Mouse (Mus musculus): ENCODE results near the gene Tbx18.
A peak's percentile ranks its signal among the peaks of the same experiment; 100 is the strongest.

Tbx18 gene

GRCm38 (mm10) chr9:87730961-87731535, at the start of gene Tbx18:
TSS of gene Tbx18 (minus strand) at chr9:87731260.
- peak; percentile 23 for DNase-seq

GRCm38 (mm10) chr9:87773951-87774350, 42.9 kb upstream of the Tbx18 start:
- DNase-seq = no peak

DNA sequence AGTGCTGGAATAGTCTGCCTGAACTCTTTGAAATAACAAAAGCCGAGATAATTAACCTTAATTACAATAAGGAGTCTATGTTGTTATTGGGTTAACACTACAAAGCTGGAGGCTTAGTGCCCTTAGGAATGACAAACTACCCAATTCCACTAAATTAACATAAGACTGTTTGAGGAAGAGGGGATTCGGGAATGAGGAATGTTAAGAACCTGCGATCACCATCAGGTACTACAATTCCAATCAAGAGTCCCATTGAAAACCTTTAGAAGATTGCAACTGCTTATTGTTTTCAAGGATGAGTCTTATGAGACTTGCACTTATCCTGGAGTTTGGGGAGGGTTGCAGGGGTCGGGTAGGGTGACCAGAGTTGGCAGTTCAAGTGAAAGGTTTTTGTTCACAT, 24.6 kb upstream of the Tbx18 start:
- DNase-seq = no peak

DNA sequence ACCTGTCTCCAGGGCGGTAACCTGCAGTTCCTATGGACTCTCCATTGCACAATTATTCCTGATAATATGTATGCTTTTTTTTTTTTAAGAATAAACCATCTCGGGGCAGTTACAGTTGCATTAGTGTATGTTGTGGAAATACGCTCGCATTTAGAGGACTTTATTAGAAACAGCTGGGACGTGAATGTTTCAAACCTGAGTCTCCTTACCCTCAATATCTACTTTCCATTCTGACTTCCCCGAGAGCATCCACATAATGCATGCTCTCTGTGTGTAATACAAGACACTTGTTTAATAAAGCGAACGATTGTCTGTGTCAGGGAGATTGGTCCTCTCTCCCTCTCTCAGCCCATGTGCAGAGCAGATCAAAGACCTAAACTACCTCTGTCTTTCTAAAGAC, 10.5 kb upstream of the Tbx18 start:
- no peak for DNase-seq

GRCm38 (mm10) chr9:87740667-87741066, 9.6 kb upstream of the Tbx18 start:
- peak; percentile 52 for DNase-seq

GRCm38 (mm10) chr9:87740241-87740645, 9.2 kb upstream of the Tbx18 start:
- no peak for DNase-seq

GRCm38 (mm10) chr9:87739543-87740161, 8.6 kb upstream of the Tbx18 start:
- no peak for DNase-seq

GRCm38 (mm10) chr9:87738766-87739542, 7.9 kb upstream of the Tbx18 start:
- no peak for DNase-seq

DNA sequence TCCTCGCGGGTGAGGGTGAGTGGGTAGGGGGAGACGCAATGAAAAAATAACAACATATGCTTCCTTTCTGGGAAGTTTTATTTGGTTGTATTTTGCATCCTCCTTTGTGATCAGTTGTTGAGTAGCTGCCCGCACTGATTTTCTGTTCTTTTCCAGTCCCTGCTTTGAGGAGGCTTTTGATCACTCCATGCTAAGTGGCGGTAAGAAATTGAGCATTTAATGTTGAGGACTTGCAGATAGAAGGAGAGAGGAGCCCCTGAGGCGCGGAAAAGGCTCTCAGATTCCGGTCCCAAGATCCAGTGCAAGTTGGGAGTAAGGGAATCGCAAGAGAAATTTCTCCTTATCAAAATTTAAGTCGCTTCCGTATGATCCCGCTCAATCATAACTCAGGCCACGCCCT, 7.1 kb upstream of the Tbx18 start:
- DNase-seq = no peak

GRCm38 (mm10) chr9:87737271-87737670, 6.2 kb upstream of the Tbx18 start:
- DNase-seq = no peak

DNA sequence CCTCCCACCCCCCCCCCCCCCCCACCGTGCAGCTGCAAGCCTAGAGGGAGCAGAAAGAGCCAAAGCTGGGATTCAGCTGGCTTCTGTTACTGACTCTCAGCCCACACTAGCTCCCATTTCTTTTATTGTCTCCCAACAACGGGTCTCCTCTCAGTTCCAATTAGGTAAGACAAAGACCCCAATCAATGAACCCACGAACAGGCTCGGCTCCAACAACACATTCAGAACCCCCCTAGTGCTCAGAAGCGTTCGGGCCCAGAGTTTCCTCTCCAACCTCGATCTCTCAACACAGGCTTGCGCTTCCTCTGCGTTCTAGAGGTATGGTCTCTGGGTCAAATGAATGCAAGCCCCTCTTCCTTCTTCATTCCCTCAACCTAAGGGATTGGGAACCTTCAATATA, 4.0 kb upstream of the Tbx18 start:
- DNase-seq = no peak

- no peak for DNase-seq
These were observed 3.6 kb upstream of the Tbx18 start for GRCm38 (mm10) chr9:87734631-87735030.

- no peak for DNase-seq
These were observed 2.7 kb upstream of the Tbx18 start for GRCm38 (mm10) chr9:87733732-87734131.

- no peak for DNase-seq
These were observed 2.2 kb upstream of the Tbx18 start for GRCm38 (mm10) chr9:87733236-87733630.

DNA sequence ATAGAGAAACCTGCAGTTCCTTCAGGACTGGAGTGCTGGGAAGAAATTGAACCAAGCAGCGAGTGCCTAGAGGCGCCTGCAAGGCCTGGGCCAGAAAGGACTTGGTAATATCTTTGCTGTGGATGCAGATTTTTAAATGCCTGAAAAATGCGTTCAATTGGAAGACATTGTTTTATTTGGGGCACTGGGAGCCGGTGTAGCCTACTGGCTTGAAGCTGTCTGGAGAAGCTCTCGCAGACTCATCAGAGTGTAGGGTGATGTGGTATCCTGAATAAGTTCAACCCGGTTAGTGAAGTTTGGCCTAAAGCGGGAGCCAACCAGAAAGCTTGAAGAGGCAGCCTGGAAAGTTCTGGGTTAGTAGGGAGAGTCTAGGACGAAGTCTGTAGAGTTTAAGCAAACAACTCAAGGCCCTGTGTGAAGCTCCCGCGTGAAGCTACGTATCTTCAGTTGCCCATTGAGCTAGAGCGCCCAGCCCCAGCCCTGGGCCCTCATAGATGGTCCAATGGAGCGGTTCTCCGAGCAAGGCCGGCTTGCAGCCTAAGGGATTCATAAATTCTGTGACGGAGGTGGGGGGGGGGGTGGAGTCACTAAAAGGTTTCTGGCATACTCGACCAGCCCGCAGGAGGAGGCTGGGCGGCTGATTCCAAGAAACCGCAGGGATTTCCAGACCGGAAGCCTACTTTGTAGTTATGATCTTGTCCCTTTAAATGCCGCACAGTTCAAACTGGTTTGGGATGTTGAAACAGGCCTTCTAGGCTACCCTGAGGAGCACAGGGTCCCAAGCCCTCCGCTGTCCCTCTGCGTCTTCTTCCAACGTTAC, 1.6 kb upstream of the Tbx18 start:
- no peak for DNase-seq

DNA sequence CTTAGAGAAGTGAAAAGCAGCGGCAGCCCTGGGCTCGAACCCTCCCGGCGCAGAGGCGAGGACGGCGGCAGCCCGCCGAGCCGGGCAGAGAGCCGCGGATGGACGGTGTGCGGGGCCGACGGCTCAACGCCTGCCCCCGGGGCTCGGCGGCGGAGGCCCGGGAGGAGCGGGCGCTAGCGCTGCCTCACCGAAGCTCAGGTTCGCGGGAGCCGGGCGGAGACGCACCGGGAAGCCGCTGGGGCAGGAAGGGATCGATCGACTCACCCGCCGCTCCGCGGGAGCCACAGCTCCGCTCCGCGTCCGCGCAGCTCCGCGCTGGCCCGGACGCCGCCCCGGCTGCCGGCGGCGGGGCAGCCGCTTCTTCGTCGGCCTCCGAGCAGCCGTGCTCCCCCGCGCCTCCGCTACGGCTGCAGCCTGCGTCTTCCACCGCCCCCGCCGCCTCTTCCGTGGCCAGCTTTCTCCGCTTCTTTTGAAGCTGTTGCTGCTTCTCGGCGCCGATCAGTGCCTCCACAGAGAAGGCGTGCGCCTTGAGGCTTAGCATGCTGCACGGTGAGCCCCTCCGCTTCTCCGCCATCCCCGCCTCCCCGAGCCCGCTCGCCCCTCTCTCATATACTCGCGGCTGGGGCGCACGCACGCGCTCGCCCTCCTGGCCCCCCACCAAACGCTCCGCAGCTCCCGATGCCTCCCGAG, 644 bp downstream of the Tbx18 start:
- no peak for DNase-seq

DNA sequence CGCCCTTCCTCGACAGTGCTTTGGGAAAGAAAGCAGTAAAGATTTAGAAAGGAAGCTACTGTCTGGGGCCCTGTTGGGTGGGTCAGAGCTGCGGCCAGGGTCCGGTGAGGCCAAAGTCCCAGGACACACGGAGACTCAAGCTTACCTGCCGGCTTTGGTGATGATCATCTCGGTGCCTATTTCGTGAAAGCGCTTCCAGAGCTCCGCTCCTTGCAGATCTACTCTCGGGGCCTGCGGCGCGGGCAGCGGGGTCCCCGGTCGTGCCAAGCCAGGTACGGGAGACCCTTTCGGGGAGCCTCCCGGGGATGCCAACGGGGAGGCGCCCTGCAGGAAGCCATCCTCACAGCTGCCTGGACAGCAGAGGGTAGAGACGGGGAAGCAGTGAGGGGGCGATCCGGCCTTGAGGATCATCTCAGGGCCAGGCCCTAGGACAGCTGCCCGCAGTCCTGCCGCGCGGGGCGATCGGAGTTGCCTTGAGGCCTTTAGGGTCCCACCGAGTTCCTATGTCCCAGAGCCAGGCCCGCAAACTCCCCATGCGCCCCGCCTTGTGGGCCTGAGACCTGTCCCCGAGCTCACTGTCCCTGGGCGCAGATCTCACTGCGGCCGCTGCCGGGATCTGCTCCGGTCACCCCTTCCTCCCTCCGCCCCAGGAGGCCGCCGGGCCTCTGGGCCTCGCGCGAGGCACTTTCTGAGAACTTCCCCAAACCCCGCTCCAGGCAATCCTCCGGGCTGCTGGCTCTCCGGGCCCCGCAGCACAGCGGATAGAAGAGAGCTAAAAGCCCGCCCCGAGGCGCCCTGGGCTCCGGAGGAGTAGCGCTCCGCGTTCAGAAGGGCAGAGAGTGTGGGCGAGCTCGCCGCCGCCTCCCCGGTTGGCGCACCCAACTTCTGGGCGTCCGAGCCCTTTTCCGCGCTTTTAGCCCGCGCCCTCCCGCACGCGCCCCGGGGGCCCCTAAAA, 1.5 kb downstream of the Tbx18 start:
- no peak for DNase-seq

DNA sequence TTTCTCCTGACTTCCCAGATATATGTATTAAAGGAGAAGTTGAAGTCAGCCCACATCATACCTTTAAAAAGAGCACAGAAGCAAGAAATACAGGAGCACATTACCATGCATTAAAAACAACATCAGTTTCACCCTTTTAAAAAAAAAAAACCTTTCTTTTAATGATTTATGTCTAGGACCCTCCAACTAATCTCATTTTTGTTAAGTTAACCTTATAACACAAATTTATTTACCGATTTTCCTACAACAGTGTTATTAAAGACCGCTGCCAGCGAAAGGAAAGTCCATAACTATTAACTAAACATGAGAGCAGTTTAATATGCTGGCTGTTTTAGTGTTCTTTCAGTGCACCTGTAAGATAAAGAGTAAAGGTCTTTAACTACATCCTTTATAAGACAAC, 3.0 kb downstream of the Tbx18 start:
- no peak for DNase-seq

- no peak for DNase-seq
These were observed 3.7 kb downstream of the Tbx18 start for GRCm38 (mm10) chr9:87727155-87727953.

DNA sequence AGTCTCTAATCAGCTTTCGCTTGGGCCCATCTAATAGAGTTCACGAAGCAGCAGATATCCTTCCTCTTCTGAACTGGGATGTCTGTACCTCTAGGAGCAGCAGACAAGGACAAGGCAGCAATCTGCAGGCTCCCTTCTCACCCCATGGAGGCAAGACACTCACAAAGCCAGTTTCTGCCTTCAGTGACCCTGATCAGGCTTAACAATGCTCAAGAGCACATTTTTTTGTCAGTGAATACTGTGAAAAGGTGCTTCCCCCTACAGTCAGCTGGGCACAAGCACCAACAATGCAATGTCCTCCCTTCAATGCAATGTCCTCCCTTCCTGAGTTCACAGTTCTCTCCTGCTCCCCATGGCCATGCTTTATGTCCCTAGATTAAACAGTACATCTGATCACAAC, 9.3 kb downstream of the Tbx18 start:
- no peak for DNase-seq

- DNase-seq = no peak
These were observed 20.7 kb downstream of the Tbx18 start for GRCm38 (mm10) chr9:87710360-87710759.
